Mouse (Mus musculus) cortical plate, adult 2 months (tissue): ENCODE data around the gene Gnpnat1.

ENCODE experiments used
- CTCF ChIP-seq: fragments of 200-500 bp; IDR thresholded peaks from 2 replicates; pipeline ENCODE4 v1.5.1; 2011; ENCODE audit warnings: mild to moderate bottlenecking, control low read depth, low read length; ENCODE audit not compliant: insufficient read depth; ENCODE audit errors: extremely low read depth
- POLR2A ChIP-seq: fragments of 200-500 bp; IDR thresholded peaks from 2 replicates; pipeline ENCODE4 v1.6.1; 2011; ENCODE audit warnings: mild to moderate bottlenecking, low read length, control low read depth; ENCODE audit not compliant: insufficient read depth; ENCODE audit errors: extremely low read depth

DNA sequence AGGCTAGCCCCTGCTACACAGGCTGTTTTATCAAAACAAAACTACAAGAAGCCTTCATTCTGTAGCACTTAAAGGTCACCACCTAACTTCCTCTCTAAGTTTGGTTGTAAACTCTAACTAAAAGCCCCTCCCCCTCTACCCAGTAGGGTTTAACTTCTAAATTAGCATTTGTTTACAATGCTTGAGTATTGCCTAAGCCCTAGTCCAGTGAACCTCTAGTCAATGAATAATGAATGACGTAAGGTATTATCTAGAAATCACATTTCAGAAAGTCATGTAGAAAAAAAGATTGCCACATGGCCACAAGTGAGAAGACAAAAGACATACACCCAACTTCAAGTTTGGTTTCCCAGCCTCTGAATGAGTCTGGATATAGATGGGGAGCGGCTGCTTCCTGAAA, 17.2 kb downstream of the Gnpnat1 start:
- TF ChIP-seq POLR2A, result no peak
- no peak for TF ChIP-seq CTCF
